Mouse (Mus musculus) embryonic facial prominence, embryonic 15.5 days (tissue): ENCODE measurements around the gene Abraxas1. TPM values are rescaled to one million over a fixed set of nuclear protein-coding genes. Genes with fewer than 3 reads are reported as not detected.

Experiments
- ATAC-seq: fragments of 200-750 bp; cut with Nextera tagmentation; 2 replicates; pipeline ENCODE4 v1.8.0; 2017; ENCODE audit warnings: low read depth, moderate TSS enrichment; ENCODE audit not compliant: insufficient number of reproducible peaks, low FRiP score, low TSS enrichment
- H3K27ac ChIP-seq: fragments of 300-500 bp; sonication (generic); replicated peaks from 2 replicates; pipeline ENCODE4 v1.5.1; 2015; ENCODE audit warnings: mild to moderate bottlenecking, inconsistent platforms
- H3K27me3 ChIP-seq: fragments of 300-500 bp; sonication (generic); 2 replicates; pipeline ENCODE4 v1.6.1; 2015; ENCODE audit warnings: inconsistent platforms
- H3K36me3 ChIP-seq: fragments of 300-500 bp; sonication (generic); 2 replicates; pipeline ENCODE4 v1.6.1; 2015; ENCODE audit warnings: mild to moderate bottlenecking, inconsistent platforms
- H3K4me1 ChIP-seq: fragments of 300-500 bp; sonication (generic); 2 replicates; pipeline ENCODE4 v1.6.1; 2015; ENCODE audit warnings: inconsistent platforms
- H3K4me2 ChIP-seq: fragments of 300-500 bp; sonication (generic); replicated peaks from 2 replicates; pipeline ENCODE4 v1.6.1; 2015; ENCODE audit warnings: mild to moderate bottlenecking, inconsistent platforms
- H3K4me3 ChIP-seq: fragments of 300-500 bp; sonication (generic); replicated peaks from 2 replicates; pipeline ENCODE4 v1.5.1; 2015; ENCODE audit warnings: mild to moderate bottlenecking, inconsistent platforms
- H3K9ac ChIP-seq: fragments of 300-500 bp; sonication (generic); 2 replicates; pipeline ENCODE4 v1.6.1; 2015; ENCODE audit warnings: inconsistent platforms
- H3K9me3 ChIP-seq: fragments of 300-500 bp; sonication (generic); replicated peaks from 2 replicates; pipeline ENCODE4 v1.6.1; 2016; ENCODE audit warnings: inconsistent platforms
- WGBS: fragments of 180-500 bp; shearing (Covaris S2); methylation state at CpG from one replicate; pipeline ENCODE4 v1.1.7; 2015; 5-methylcytosine and 5-hydroxymethylcytosine counted together
- polyA plus RNA-seq: library from polyadenylated mRNA; unstranded; fragments of >200 nt; fragmentation: Nextera tagmentation; extraction: Ambion mirVana; gene quantifications from 2 replicates; pipeline ENCODE4 v1.2.1, GENCODE M21; 2015

Abraxas1 gene
- polyA plus RNA-seq, 1 experiment from 2014 or later = 31.8 TPM

DNA sequence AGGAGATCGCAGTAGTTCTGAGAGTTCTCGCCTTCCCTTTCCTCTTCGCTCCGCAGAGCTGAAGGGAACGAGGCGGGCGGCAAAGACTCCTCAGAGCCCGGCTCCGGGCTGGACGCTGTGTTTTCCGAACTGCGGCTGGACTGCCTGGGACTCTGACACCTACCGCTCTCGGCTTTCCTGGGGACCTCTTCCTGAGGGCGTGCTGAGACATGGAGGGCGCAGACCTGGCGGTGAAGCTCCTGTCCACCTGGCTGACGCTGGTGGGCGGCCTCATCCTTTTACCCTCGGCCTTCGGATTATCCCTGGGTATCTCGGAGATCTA lies 25.8 kb upstream of the Abraxas1 start:
- no peak overlapping the region for H3K27ac ChIP-seq
- WGBS = under 1% methylated on average over 22 of the region's 22 CpGs
- peaks cover 38% of the 10 kb centered on the region for H3K27me3 ChIP-seq
- H3K4me1 ChIP-seq = peaks cover 17% of the 10 kb centered on the region
- peak overlapping the region; percentile 61 for H3K4me3 ChIP-seq
- H3K4me2 ChIP-seq = peak overlapping the region; percentile 99
- 0 out of 2 replicates have a peak, but pooled peaks have one; percentile 30 for ATAC-seq
- H3K9me3 ChIP-seq = no peaks in the 10 kb centered on the region
- peak overlapping the region; percentile 48; the same call in 1 of the 2 replicates for H3K9ac ChIP-seq
- no peaks in the 10 kb centered on the region for H3K36me3 ChIP-seq

DNA sequence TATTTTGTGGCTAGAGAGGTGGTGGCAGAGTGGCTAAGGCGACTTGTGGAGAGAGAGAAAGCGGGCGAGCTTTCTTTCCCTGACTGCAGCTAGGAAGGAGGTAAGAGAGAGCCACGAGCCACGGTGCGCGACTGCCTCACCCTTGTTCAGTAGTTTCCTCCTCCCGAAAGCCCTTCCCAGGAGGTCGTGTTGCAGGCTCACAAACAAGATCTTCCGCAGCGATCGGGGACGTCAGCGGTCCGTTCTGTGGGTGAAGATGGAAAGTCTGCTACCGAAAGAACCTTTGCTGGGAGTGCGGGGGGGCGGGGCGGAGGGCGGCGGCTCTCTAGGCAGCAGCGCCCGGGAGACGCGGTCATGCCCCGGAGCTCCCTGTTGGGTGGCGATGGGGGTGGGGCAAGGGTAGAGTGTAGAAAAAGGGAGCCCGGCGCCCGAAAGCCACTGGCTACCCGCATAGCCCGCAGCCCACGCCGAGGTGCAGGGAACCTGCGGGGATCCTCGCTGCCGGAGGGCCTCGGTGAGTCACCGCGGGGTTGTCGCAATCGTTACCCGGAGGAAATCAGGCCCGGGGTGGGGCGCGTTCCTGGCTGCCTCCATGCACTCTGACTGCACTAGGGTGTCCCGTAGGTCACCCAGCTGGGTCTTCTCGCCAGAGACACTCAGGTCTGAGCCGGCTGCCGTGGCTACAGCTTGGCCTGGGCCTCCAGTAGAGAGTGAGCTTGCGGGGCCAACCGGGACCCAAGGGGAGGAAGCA lies 25.3 kb upstream of the Abraxas1 start:
- no peaks in the 10 kb centered on the region for H3K36me3 ChIP-seq
- H3K27ac ChIP-seq = no peak overlapping the region
- H3K4me3 ChIP-seq = peak overlapping the region; percentile 61
- peak overlapping the region; percentile 48 for H3K9ac ChIP-seq
- no peaks in the 10 kb centered on the region for H3K9me3 ChIP-seq
- H3K4me1 ChIP-seq = peaks cover 17% of the 10 kb centered on the region
- peak overlapping the region; percentile 99 for H3K4me2 ChIP-seq
- ATAC-seq = peak; percentile 59
- under 1% methylated on average over 51 of the region's 52 CpGs for WGBS
- H3K27me3 ChIP-seq = peaks cover 38% of the 10 kb centered on the region

DNA sequence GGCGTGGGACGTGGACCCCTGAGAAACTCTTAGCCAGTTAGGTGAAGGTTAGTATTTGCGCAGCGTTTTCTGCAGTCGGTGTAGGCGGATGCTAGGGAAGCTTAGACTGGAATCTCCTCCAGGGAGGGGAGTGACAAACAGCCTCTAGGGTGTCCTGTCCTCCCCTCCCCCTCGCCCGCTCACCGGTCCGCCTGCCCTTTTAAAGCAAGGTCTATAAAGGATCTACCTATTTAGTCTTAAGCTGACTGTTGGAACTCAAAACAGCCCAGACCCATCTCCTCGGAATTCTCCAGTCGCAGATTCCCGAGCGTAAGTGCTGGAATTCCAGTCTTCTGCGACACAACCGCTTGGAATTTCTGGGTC lies 24.7 kb upstream of the Abraxas1 start, which contains the start of gene Gpat3:
Gene Gpat3, plus strand, starts transcription at position 229 of the 363 bp plus-strand sequence.
- Histone ChIP-seq H3K36me3 (no peaks in the 10 kb centered on the region), H3K4me2 (peak within 1 kb of the TSS; percentile 99), H3K4me1 (peaks cover 17% of the 10 kb centered on the region), H3K27me3 (peaks cover 38% of the 10 kb centered on the region), H3K9me3 (no peaks in the 10 kb centered on the region), H3K27ac (no peak within 1 kb of the TSS), H3K4me3 (peak within 1 kb of the TSS; percentile 61), H3K9ac (peak within 1 kb of the TSS; percentile 48)
- no peak for ATAC-seq
- WGBS = 0% methylated on average over 16 of the region's 16 CpGs

DNA sequence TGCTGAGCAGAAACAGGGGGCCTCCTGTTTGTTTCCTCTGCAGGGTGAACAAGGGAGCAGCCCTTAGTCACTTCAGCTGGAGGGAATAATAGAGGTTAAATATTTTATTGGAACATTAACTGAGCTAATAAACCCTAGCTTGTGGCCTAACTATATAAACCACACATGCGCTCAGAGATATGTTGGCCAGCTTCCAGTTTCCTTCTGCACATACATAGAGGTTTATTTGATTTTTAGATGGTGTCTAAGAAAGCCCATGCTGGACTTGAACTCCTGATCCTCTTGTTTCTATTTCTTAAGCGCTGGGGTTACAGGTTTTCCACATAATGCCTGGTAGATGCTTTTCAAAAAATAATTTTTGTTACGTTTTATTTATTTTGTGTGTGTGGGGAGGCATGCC lies 23.7 kb upstream of the Abraxas1 start:
- Histone ChIP-seq H3K27me3 (peaks cover 38% of the 10 kb centered on the region), H3K9ac (no peak overlapping the region), H3K36me3 (no peaks in the 10 kb centered on the region), H3K4me3 (no peak overlapping the region), H3K9me3 (no peaks in the 10 kb centered on the region), H3K4me2 (no peak overlapping the region), H3K27ac (no peak overlapping the region), H3K4me1 (peaks cover 17% of the 10 kb centered on the region)
- WGBS = 53% methylated on average over 3 of the region's 3 CpGs
- no peak for ATAC-seq

DNA sequence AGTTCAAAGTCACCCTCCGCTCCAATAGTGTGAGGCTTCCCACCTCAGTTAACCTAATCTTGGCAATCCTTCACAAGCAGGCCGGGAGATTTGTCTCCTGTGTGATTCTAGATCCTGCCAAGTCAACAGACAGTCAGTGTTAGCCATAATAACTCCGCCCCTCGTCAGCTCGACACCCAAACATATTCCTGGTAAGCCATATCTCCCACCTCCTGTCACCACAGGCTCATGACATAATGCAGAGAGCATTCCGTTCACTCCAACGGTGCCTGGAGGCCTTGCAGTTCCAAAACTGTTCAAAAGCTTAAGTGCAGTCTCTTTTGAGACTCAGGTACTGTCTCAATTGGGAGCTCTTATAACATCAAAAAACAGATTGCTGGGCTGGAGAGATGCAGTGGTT lies 17.1 kb upstream of the Abraxas1 start:
- Histone ChIP-seq H3K27ac (no peak overlapping the region), H3K4me3 (no peak overlapping the region), H3K27me3 (no peaks in the 10 kb centered on the region), H3K36me3 (no peaks in the 10 kb centered on the region), H3K9me3 (no peaks in the 10 kb centered on the region), H3K9ac (no peak overlapping the region), H3K4me1 (no peaks in the 10 kb centered on the region), H3K4me2 (no peak overlapping the region)
- 74% methylated on average over 7 of the region's 7 CpGs for whole genome bisulfite sequencing
- no peak for ATAC-seq

DNA sequence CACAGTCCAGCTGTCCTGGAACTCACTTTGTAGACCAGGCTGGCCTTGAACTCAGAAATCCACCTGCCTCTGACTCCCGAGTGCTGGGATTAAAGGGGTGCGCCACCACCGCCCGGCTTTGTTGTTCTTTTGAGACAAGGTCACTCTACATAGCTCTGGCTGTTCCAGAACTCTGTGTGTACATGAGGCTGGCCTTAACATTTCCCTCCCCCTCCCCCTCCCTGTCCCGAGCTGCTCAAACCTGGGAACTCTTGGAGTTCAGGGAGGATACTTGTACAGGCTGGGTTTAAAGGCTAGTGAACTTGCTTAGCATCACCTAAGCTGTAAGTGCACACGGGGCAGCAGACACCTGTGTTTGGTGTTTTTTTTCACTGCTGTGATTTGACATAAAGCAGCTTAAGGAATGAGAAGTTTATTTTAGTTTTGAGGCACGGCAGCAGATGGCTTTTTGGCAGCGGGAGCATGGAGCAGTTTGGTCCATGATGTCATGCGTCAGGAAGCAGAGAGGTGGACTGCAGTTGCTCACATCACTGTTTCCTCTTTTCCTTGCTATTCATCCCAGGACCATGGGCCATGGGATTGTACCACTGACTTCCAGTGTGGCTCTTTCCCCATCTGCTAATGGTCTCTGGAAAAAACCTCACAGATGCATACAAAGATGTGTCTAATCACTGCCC lies 15.2 kb upstream of the Abraxas1 start:
- no peaks in the 10 kb centered on the region for H3K27me3 ChIP-seq
- H3K36me3 ChIP-seq = no peaks in the 10 kb centered on the region
- H3K4me3 ChIP-seq = no peak overlapping the region
- H3K9ac ChIP-seq = no peak overlapping the region
- ATAC-seq = no peak
- no peak overlapping the region for H3K4me2 ChIP-seq
- H3K27ac ChIP-seq = no peak overlapping the region
- H3K4me1 ChIP-seq = no peaks in the 10 kb centered on the region
- 49% methylated on average over 9 of the region's 9 CpGs for WGBS
- H3K9me3 ChIP-seq = no peaks in the 10 kb centered on the region

DNA sequence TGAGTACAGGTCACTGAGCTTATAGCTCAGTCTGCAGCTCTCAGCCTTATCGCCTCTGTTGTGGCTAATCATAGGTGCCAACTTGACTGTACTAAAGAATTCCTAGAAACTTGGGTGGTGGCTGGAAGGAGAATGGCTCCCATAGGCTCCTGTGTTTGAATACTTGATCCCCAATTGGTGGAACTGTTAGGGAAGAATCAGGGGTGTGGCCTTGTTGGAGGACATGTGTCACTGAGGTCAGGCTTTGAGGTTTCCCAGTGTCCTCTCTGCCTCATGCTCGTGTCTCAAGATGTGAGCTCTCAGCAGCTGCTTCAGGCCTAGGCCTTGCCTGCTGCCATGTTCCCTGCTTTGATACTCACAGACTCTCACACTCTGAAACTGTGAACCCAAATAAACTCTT lies 13.1 kb upstream of the Abraxas1 start:
- no peaks in the 10 kb centered on the region for H3K27me3 ChIP-seq
- ATAC-seq = no peak
- H3K4me3 ChIP-seq = no peak overlapping the region
- H3K9me3 ChIP-seq = no peaks in the 10 kb centered on the region
- WGBS = 82% methylated on average over 2 of the region's 2 CpGs
- H3K4me1 ChIP-seq = no peaks in the 10 kb centered on the region
- H3K9ac ChIP-seq = no peak overlapping the region
- no peak overlapping the region for H3K4me2 ChIP-seq
- H3K36me3 ChIP-seq = no peaks in the 10 kb centered on the region
- H3K27ac ChIP-seq = no peak overlapping the region

DNA sequence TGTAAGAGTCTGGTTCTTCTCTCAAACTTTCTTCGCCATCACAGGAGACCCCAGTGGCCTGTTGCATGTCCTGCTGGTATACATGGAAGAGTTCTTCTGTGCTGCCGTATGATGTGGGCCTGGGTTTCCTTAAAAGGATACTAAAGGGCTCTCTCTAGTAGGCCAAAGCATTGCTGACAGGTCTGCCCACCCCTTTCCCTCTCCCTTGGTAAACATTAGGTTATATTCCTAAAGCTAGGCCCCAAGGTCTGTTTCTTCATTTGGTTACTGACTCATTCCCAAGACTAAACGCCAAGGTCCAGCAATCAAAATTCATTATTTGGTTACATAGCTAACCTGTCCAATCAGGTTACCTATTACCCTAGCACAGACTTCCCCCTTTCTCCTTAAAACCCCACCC lies 11.9 kb upstream of the Abraxas1 start:
- no peak overlapping the region for H3K27ac ChIP-seq
- ATAC-seq = no peak
- no peaks in the 10 kb centered on the region for H3K27me3 ChIP-seq
- H3K4me1 ChIP-seq = no peaks in the 10 kb centered on the region
- no peaks in the 10 kb centered on the region for H3K9me3 ChIP-seq
- H3K4me2 ChIP-seq = no peak overlapping the region
- H3K9ac ChIP-seq = no peak overlapping the region
- no peak overlapping the region for H3K4me3 ChIP-seq
- no peaks in the 10 kb centered on the region for H3K36me3 ChIP-seq
- 90% methylated on average over 3 of the region's 3 CpGs for WGBS

DNA sequence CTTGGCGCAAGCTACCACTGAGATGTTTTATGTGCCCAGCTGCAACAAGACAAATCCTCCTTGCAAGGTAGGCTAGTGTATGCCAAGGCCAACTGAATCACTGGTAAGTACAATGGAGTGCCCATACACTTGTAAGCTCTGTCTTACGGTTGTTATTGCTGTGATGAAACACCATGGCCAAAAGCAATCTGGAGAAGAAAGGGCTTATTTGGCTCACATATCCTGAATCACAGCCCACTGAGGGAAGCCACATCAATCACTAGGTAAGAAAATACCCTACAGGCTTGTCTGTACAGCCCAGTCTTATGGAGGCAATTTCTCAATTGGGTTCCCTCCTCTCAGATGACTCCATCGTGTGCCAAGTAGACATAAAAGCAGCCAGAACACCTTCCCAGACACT lies 7.9 kb upstream of the Abraxas1 start:
- H3K4me1 ChIP-seq = no peaks in the 10 kb centered on the region
- 66% methylated on average over 3 of the region's 3 CpGs for WGBS
- H3K27me3 ChIP-seq = no peaks in the 10 kb centered on the region
- no peak overlapping the region for H3K4me3 ChIP-seq
- H3K27ac ChIP-seq = no peak overlapping the region
- H3K36me3 ChIP-seq = no peaks in the 10 kb centered on the region
- no peak overlapping the region for H3K4me2 ChIP-seq
- ATAC-seq = no peak
- H3K9ac ChIP-seq = no peak overlapping the region
- no peaks in the 10 kb centered on the region for H3K9me3 ChIP-seq

DNA sequence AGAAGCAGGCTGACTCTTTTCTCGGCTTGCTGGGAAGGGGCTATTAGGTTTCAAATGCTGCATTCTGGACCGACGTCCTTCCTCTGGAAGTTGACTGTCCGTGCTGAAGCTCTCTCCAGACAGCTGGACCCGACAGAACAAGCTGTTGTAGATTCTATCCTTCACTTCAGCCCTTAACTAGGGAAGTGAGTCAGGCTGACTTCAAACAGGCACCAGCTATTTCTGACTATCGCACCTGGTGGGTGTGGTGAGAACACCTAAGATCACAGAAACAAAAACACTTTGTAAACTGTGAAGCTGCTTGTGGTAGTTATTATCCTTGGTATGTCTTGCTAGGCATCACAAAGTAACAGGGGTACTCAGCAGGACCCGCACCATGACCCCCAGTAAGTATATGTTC lies 5.8 kb upstream of the Abraxas1 start:
- no peaks in the 10 kb centered on the region for H3K27me3 ChIP-seq
- no peak for ATAC-seq
- no peak overlapping the region for H3K4me3 ChIP-seq
- H3K9ac ChIP-seq = no peak overlapping the region
- H3K4me1 ChIP-seq = no peaks in the 10 kb centered on the region
- no peak overlapping the region for H3K4me2 ChIP-seq
- WGBS = 51% methylated on average over 7 of the region's 7 CpGs
- no peak overlapping the region for H3K27ac ChIP-seq
- no peaks in the 10 kb centered on the region for H3K36me3 ChIP-seq
- no peaks in the 10 kb centered on the region for H3K9me3 ChIP-seq

DNA sequence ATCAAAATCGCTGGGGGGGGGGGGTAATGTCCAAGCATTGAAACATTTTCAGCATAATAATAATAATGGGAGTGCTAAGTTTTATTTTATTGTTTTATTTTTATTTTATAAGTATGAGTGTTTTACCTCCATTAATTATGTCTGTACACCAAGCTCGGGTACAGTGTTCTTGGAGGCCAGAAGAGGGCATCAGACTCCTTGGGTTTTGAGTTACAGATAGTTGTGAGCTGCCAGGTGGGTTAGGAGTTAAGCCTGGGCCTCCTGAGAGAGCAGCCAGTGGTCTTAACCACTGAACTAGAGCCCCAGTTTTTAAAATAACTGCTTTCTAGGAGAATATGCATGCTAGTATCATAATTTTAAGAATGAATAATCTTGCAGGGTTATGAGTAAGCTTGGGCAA lies 5.2 kb upstream of the Abraxas1 start:
- H3K27ac ChIP-seq = no peak overlapping the region
- H3K4me3 ChIP-seq = no peak overlapping the region
- H3K36me3 ChIP-seq = no peaks in the 10 kb centered on the region
- ATAC-seq = no peak
- no peaks in the 10 kb centered on the region for H3K9me3 ChIP-seq
- no peaks in the 10 kb centered on the region for H3K27me3 ChIP-seq
- no peaks in the 10 kb centered on the region for H3K4me1 ChIP-seq
- no peak overlapping the region for H3K4me2 ChIP-seq
- no peak overlapping the region for H3K9ac ChIP-seq
- 14% methylated on average over 2 of the region's 2 CpGs for WGBS

DNA sequence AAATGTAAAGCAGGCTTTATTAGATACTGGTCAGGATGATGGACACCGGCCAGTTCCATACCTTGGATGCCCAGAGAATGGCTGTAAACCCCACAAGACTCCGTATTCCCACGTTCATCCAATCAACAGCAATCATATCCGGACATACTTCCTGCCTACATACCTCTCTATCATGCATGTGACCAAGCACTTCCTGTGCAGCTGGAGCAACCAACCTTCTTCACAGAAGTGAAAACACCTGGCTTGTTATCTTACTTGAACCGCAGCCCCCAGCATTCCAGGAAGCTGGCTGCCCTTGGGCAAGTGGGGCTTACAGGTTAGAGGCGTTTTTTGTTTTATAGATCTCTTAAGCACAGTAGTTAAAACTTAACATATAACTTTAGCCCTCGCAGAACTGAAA lies 2.1 kb upstream of the Abraxas1 start:
- WGBS = 72% methylated on average over 7 of the region's 7 CpGs
- ATAC-seq = no peak
- no peaks in the 10 kb centered on the region for H3K36me3 ChIP-seq
- peaks cover 4% of the 10 kb centered on the region for H3K4me1 ChIP-seq
- H3K27ac ChIP-seq = no peak overlapping the region
- H3K27me3 ChIP-seq = no peaks in the 10 kb centered on the region
- no peak overlapping the region for H3K4me2 ChIP-seq
- H3K4me3 ChIP-seq = no peak overlapping the region
- H3K9me3 ChIP-seq = no peaks in the 10 kb centered on the region
- no peak overlapping the region for H3K9ac ChIP-seq
